Mouse (Mus musculus): ENCODE data around the gene Armc12. TPM values are rescaled to one million over a fixed set of nuclear protein-coding genes. Genes with fewer than 3 reads are reported as not detected.

Gene Armc12
- polyA plus RNA-seq, 1 experiment from 2014 or later: not detected

DNA sequence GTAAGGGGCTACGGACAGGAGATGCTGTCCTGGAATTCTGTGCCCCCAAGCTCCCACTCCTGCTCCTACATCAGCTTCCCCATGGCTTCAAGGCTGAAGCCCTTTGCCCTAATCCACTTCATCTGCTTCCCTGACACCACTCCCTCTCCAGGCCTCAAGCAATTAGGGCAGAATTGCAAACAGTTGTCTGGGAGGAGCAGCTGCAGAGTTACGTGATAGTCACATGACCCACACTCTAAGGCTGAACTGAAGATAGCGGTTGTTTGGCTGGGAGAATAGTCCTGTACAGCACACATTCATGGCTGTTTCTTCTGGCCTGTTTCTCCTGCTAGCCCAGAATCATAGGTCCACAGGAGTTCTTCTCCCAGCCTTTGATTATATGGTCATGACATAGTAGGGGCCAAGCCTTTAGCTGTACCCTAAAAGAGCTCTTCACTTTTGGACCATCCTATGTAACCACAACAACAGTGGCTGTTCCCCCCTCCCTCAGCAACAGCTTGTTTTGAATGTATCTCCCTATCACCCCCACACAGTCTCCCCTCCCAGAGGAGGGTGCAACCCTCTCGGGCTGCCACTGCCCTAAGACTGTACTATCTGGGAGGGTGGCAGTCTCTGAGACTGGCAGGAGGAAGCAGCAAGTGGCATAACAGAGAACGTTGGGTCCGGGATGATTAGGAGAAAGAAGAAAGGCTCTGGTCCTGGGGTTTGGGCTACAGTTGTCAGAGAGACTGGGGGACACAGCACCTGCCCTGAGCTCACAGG is 26.2 kb downstream of the Armc12 start:
- Histone ChIP-seq H3K9me3 (ENCODE audit: control insufficient read depth, low read length) (no peaks in the 10 kb centered on the region), H3K27me3 (replicated peaks; ENCODE audit: control insufficient read depth, insufficient read depth, low read length) (no peaks in the 10 kb centered on the region), H3K36me3 (ENCODE audit: control insufficient read depth, insufficient read depth, low read length) (no peaks in the 10 kb centered on the region), H3K4me1 (replicated peaks; ENCODE audit: control insufficient read depth, insufficient read depth, low read length) (peaks cover 7% of the 10 kb centered on the region; the same call in 1 of the 2 replicates), H3K4me3 (ENCODE audit: low read depth, low read length) (no peak overlapping the region), H3K9ac (ENCODE audit: low read depth, low read length) (no peak overlapping the region), H3K4me2 (0 out of 2 replicates have a peak overlapping the region, but pooled peaks have one; percentile 8), H3K27ac (ENCODE audit: low read depth, low read length) (no peak overlapping the region)
- DNase-seq (ENCODE audit: low spot score) (no peak), ATAC-seq (replicated peaks; ENCODE audit: low FRiP score) (peak; percentile 54)
- 41% methylated on average over 6 of the region's 6 CpGs for WGBS

DNA sequence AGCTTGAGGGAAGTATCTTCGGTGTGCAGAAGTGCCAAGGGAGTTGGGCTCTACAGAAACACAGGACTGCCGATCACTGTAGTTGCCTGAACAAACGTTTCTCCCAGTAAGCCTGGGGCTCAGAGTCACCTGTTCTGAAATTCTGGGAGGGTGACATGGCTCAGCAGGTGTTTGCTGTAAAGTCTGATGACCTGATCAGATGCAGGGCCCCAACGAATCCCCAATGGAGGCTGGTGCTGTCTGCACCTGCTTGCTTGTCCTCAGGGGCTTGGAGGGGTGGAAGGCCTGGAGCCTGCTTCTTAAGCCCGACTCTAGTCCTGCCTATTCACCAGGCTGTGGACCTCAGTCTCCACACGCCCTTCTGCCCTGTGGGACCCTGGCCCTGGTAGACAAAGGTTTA is 27.2 kb downstream of the Armc12 start:
- Histone ChIP-seq H3K4me1 (replicated peaks; ENCODE audit: control insufficient read depth, insufficient read depth, low read length) (peaks cover 7% of the 10 kb centered on the region; the same call in 1 of the 2 replicates), H3K36me3 (ENCODE audit: control insufficient read depth, insufficient read depth, low read length) (no peaks in the 10 kb centered on the region), H3K27ac (ENCODE audit: low read depth, low read length) (no peak overlapping the region), H3K4me2 (no peak overlapping the region), H3K27me3 (replicated peaks; ENCODE audit: control insufficient read depth, insufficient read depth, low read length) (no peaks in the 10 kb centered on the region), H3K4me3 (ENCODE audit: low read depth, low read length) (no peak overlapping the region), H3K9me3 (ENCODE audit: control insufficient read depth, low read length) (no peaks in the 10 kb centered on the region), H3K9ac (ENCODE audit: low read depth, low read length) (no peak overlapping the region)
- no peak for DNase-seq (ENCODE audit: low spot score)
- ATAC-seq (replicated peaks; ENCODE audit: low FRiP score): no peak
- 72% methylated on average over 6 of the region's 6 CpGs for WGBS

DNA sequence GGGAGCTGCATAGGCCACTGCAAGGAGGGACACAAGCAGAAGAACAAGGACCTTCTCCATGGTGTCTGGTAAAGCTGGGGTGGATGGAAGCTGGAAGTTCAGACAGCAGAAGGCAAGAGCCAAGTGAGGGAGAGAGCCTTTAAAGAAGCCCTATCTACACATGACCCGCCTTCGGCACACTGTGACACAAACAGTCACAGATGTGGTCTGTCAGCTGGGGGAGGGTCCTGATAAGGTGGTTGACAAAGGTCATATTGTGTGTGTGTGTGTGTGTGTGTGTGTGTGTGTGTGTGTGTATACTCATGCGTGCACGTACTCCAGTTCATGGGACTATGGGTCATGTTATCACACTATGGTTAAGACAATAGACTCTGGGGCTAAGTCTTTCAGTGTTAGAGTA is 30.0 kb downstream of the Armc12 start, which contains the start of gene Clps:
TSS of gene Clps (minus strand) at position 169 of the 400 bp plus-strand sequence.
- WGBS: 63% methylated on average over 4 of the region's 4 CpGs
- Histone ChIP-seq H3K4me1 (replicated peaks; ENCODE audit: control insufficient read depth, insufficient read depth, low read length) (peaks cover 7% of the 10 kb centered on the region; the same call in 1 of the 2 replicates), H3K4me2 (no peak within 1 kb of the TSS), H3K36me3 (ENCODE audit: control insufficient read depth, insufficient read depth, low read length) (no peaks in the 10 kb centered on the region), H3K27ac (ENCODE audit: low read depth, low read length) (no peak within 1 kb of the TSS), H3K9ac (ENCODE audit: low read depth, low read length) (no peak within 1 kb of the TSS), H3K9me3 (ENCODE audit: control insufficient read depth, low read length) (no peaks in the 10 kb centered on the region), H3K27me3 (replicated peaks; ENCODE audit: control insufficient read depth, insufficient read depth, low read length) (no peaks in the 10 kb centered on the region), H3K4me3 (ENCODE audit: low read depth, low read length) (no peak within 1 kb of the TSS)
- DNase-seq (ENCODE audit: low spot score): no peak
- ATAC-seq (replicated peaks; ENCODE audit: low FRiP score): no peak

DNA sequence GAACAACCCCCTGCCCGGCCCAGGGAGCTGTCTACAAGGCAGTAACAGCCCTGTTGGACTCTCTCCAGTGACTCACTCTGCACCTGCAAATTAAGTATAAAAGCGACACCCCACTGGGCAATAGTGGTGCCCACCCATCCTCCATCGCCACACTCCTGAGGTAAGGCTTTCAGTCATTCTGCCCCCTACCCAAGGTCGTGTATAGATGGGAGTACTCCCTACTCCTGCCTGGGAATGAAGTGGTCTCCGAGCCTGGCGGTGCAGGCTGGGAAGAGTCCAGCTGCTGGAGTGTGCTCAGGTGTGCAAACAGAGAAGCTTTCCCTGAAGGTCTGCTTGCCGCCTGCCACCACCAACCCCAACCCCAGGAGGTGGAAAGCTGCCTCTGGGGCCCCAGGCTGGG is 31.0 kb downstream of the Armc12 start:
- no peak for DNase-seq (ENCODE audit: low spot score)
- no peak overlapping the region for H3K4me3 ChIP-seq (ENCODE audit: low read depth, low read length)

DNA sequence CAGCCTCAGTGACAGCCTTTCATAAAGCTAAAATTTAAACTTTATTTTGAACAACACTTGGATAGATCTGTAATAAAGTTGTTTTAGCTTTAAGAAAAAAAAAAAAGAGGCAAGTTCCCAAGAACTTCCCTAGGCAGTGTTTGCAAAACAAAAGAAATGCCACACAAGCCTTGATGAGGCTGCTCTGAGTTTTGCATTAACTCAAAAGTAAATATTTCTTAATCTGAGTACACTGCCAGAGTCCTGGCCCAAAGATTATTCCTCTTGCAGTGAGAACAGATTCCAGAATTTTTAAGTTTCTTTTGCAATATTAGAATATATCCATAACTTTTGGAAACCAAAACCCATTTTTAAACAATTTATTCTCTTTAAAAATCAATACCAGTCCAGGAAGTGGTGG is 34.6 kb downstream of the Armc12 start:
- H3K27me3 ChIP-seq (replicated peaks; ENCODE audit: control insufficient read depth, insufficient read depth, low read length): no peaks in the 10 kb centered on the region
- no peak overlapping the region for H3K27ac ChIP-seq (ENCODE audit: low read depth, low read length)
- no peak for DNase-seq (ENCODE audit: low spot score)
- no peaks in the 10 kb centered on the region for H3K9me3 ChIP-seq (ENCODE audit: control insufficient read depth, low read length)
- H3K9ac ChIP-seq (ENCODE audit: low read depth, low read length): no peak overlapping the region
- no peaks in the 10 kb centered on the region for H3K4me1 ChIP-seq (replicated peaks; ENCODE audit: control insufficient read depth, insufficient read depth, low read length)
- no peak overlapping the region for H3K4me2 ChIP-seq
- H3K4me3 ChIP-seq (ENCODE audit: low read depth, low read length): no peak overlapping the region
- no peak for ATAC-seq (replicated peaks; ENCODE audit: low FRiP score)
- no peaks in the 10 kb centered on the region for H3K36me3 ChIP-seq (ENCODE audit: control insufficient read depth, insufficient read depth, low read length)

More for the DNA sequence above, 31.0 kb downstream of the Armc12 start:
- no peaks in the 10 kb centered on the region for H3K36me3 ChIP-seq (ENCODE audit: control insufficient read depth, insufficient read depth, low read length)
- no peak overlapping the region for H3K4me2 ChIP-seq
- H3K9ac ChIP-seq (ENCODE audit: low read depth, low read length): no peak overlapping the region
- 56% methylated on average over 7 of the region's 7 CpGs for WGBS
- H3K27ac ChIP-seq (ENCODE audit: low read depth, low read length): no peak overlapping the region
- ATAC-seq (replicated peaks; ENCODE audit: low FRiP score): no peak
- H3K27me3 ChIP-seq (replicated peaks; ENCODE audit: control insufficient read depth, insufficient read depth, low read length): no peaks in the 10 kb centered on the region
- no peaks in the 10 kb centered on the region for H3K9me3 ChIP-seq (ENCODE audit: control insufficient read depth, low read length)
- H3K4me1 ChIP-seq (replicated peaks; ENCODE audit: control insufficient read depth, insufficient read depth, low read length): peaks cover 5% of the 10 kb centered on the region; the same call in 1 of the 2 replicates

DNA sequence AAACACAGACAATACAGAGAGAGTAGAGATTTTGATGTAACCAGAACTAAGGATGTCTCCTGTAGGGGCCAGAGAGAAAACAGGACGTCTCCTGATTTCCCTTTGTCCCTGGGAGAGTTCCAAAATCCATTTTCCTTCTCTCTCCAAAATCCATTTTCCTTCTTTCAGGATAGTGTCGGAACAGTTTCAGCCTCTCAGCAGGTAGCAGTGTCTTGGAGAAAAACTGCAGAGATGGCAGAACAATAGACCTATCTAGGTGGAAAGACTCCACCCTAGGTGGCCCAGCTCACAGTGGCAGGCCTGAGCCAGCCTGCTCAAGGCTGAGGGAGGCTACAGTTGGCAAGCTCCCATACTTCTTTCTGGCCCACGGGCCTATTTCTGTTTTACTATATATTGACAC is 36.9 kb downstream of the Armc12 start:
- H3K4me2 ChIP-seq: no peak overlapping the region
- H3K9me3 ChIP-seq (ENCODE audit: control insufficient read depth, low read length): no peaks in the 10 kb centered on the region
- H3K4me1 ChIP-seq (replicated peaks; ENCODE audit: control insufficient read depth, insufficient read depth, low read length): no peaks in the 10 kb centered on the region
- H3K27ac ChIP-seq (ENCODE audit: low read depth, low read length): no peak overlapping the region
- no peaks in the 10 kb centered on the region for H3K36me3 ChIP-seq (ENCODE audit: control insufficient read depth, insufficient read depth, low read length)
- WGBS: 46% methylated on average over 3 of the region's 3 CpGs
- ATAC-seq (replicated peaks; ENCODE audit: low FRiP score) (no peak), DNase-seq (ENCODE audit: low spot score) (no peak)
- H3K4me3 ChIP-seq (ENCODE audit: low read depth, low read length): no peak overlapping the region
- H3K9ac ChIP-seq (ENCODE audit: low read depth, low read length): no peak overlapping the region
- no peaks in the 10 kb centered on the region for H3K27me3 ChIP-seq (replicated peaks; ENCODE audit: control insufficient read depth, insufficient read depth, low read length)

DNA sequence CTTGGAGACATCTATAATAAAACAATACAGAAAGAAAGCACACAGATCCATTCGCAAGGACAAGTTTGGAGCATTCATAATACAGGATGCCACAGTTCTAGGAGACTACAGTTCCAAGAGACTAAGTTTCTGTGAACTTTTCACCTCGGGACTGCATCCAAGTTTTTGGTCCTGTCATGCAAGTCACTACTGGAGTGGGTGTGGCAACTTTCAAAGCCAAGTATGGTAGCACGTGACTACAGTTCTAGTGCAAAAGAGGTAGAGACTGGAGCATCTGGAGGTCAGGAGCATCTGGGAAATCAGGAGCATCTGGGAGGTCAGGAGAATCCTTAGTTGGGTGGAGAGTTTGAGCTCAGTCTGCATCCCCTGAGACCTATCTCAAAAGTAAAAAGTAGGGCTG is 41.3 kb downstream of the Armc12 start:
- WGBS: 71% methylated on average over 3 of the region's 3 CpGs

DNA sequence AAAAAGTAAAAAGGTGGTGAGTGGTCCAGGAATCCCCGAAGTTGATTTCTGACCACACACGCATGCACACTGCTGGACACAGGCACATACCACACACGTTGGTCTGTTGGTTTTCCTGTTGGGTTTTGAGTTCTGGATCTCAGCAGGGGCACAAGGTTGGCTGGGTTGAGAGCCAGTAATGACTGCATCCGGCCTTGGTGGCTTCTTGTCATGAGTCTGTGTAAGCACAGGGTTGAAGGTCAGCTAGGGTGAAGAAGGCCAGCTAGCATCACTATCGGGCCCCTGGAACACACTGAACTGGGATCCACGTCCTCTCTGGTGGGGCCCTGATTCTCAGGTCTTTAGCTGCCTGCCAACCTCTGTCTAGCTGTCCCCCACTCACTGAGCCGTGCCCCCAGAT is 41.9 kb downstream of the Armc12 start:
- ATAC-seq (replicated peaks; ENCODE audit: low FRiP score) (no peak), DNase-seq (ENCODE audit: low spot score) (no peak)
- H3K27ac ChIP-seq (ENCODE audit: low read depth, low read length): no peak overlapping the region
- H3K36me3 ChIP-seq (ENCODE audit: control insufficient read depth, insufficient read depth, low read length): no peaks in the 10 kb centered on the region
- H3K4me2 ChIP-seq: no peak overlapping the region
- 79% methylated on average over 7 of the region's 7 CpGs for WGBS
- H3K9ac ChIP-seq (ENCODE audit: low read depth, low read length): no peak overlapping the region
- H3K27me3 ChIP-seq (replicated peaks; ENCODE audit: control insufficient read depth, insufficient read depth, low read length): peaks cover 6% of the 10 kb centered on the region; the same call in 1 of the 2 replicates
- H3K4me3 ChIP-seq (ENCODE audit: low read depth, low read length): no peak overlapping the region
- H3K9me3 ChIP-seq (ENCODE audit: control insufficient read depth, low read length): no peaks in the 10 kb centered on the region
- no peaks in the 10 kb centered on the region for H3K4me1 ChIP-seq (replicated peaks; ENCODE audit: control insufficient read depth, insufficient read depth, low read length)

More for the DNA sequence above, 41.3 kb downstream of the Armc12 start:
- Histone ChIP-seq H3K9ac (ENCODE audit: low read depth, low read length) (no peak overlapping the region), H3K4me2 (no peak overlapping the region), H3K4me3 (ENCODE audit: low read depth, low read length) (no peak overlapping the region), H3K27me3 (replicated peaks; ENCODE audit: control insufficient read depth, insufficient read depth, low read length) (peaks cover 6% of the 10 kb centered on the region; the same call in 1 of the 2 replicates), H3K9me3 (ENCODE audit: control insufficient read depth, low read length) (no peaks in the 10 kb centered on the region), H3K27ac (ENCODE audit: low read depth, low read length) (no peak overlapping the region), H3K4me1 (replicated peaks; ENCODE audit: control insufficient read depth, insufficient read depth, low read length) (no peaks in the 10 kb centered on the region), H3K36me3 (ENCODE audit: control insufficient read depth, insufficient read depth, low read length) (no peaks in the 10 kb centered on the region)
- DNase-seq (ENCODE audit: low spot score) (no peak), ATAC-seq (replicated peaks; ENCODE audit: low FRiP score) (no peak)

DNA sequence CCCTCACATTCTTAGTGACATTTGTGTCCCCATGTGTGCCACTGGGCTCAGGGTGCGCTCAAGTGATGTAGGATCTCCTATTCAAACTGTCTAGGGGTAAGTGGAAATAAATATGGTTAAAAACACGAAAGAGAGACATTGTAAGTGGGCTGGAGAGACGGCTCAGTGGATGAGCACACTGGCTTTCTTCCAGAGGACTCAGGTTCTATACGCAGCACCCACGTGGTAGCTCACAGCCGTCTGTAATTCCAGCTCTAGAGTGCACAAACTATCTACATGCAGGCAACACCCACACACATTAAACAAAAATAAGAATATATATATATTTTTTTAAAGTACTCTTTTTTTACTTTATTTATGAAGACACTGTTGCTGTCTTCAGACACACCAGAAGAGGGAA is 42.3 kb downstream of the Armc12 start:
- Histone ChIP-seq H3K4me2 (no peak overlapping the region), H3K27ac (ENCODE audit: low read depth, low read length) (no peak overlapping the region), H3K36me3 (ENCODE audit: control insufficient read depth, insufficient read depth, low read length) (no peaks in the 10 kb centered on the region), H3K9me3 (ENCODE audit: control insufficient read depth, low read length) (no peaks in the 10 kb centered on the region), H3K4me1 (replicated peaks; ENCODE audit: control insufficient read depth, insufficient read depth, low read length) (no peaks in the 10 kb centered on the region), H3K9ac (ENCODE audit: low read depth, low read length) (no peak overlapping the region), H3K4me3 (ENCODE audit: low read depth, low read length) (no peak overlapping the region), H3K27me3 (replicated peaks; ENCODE audit: control insufficient read depth, insufficient read depth, low read length) (peaks cover 6% of the 10 kb centered on the region; the same call in 1 of the 2 replicates)
- no peak for DNase-seq (ENCODE audit: low spot score)
- ATAC-seq (replicated peaks; ENCODE audit: low FRiP score): no peak
- 68% methylated on average over 6 of the region's 6 CpGs for WGBS
